Mouse (Mus musculus) neural tube, embryonic 13.5 days (tissue): Measurements from ENCODE around the gene Cavin1. TPM values are rescaled to one million over a fixed set of nuclear protein-coding genes. Genes with fewer than 3 reads are reported as not detected.
A peak's percentile ranks its signal among the peaks of the same experiment; 100 is the strongest.
"Not testable (repeated sequence)": the region's sequence is repeated elsewhere in the genome, so short reads cannot be mapped to it uniquely, and the experiment has no call there.

Experiments used
- ATAC-seq: fragments of 200-750 bp; cut with Nextera tagmentation; 2 replicates; pipeline ENCODE4 v1.8.0; 2017; ENCODE audit warnings: low read depth, mild to moderate bottlenecking, moderate TSS enrichment, moderate library complexity
- H3K27ac ChIP-seq: fragments of 300-500 bp; sonication (generic); replicated peaks from 2 replicates; pipeline ENCODE4 v1.5.1; 2015; ENCODE audit warnings: moderate library complexity, mild to moderate bottlenecking, inconsistent platforms
- H3K27me3 ChIP-seq: fragments of 300-500 bp; sonication (generic); 2 replicates; pipeline ENCODE4 v1.6.1; 2015; ENCODE audit warnings: mild to moderate bottlenecking, inconsistent platforms
- H3K36me3 ChIP-seq: fragments of 300-500 bp; sonication (generic); 2 replicates; pipeline ENCODE4 v1.6.1; 2015; ENCODE audit warnings: mild to moderate bottlenecking, inconsistent platforms
- H3K4me1 ChIP-seq: fragments of 300-500 bp; sonication (generic); replicated peaks from 2 replicates; pipeline ENCODE4 v1.6.1; 2015; ENCODE audit warnings: inconsistent platforms
- H3K4me2 ChIP-seq: fragments of 300-500 bp; sonication (generic); 2 replicates; pipeline ENCODE4 v1.6.1; 2015; ENCODE audit warnings: inconsistent platforms, mild to moderate bottlenecking, moderate library complexity
- H3K4me3 ChIP-seq: fragments of 300-500 bp; sonication (generic); 2 replicates; pipeline ENCODE4 v1.5.1; 2015; ENCODE audit warnings: mild to moderate bottlenecking, inconsistent platforms
- H3K9ac ChIP-seq: fragments of 300-500 bp; sonication (generic); 2 replicates; pipeline ENCODE4 v1.6.1; 2015; ENCODE audit warnings: moderate library complexity, mild to moderate bottlenecking, inconsistent platforms
- H3K9me3 ChIP-seq: fragments of 300-500 bp; sonication (generic); 2 replicates; pipeline ENCODE4 v1.6.1; 2016; ENCODE audit warnings: inconsistent platforms
- WGBS: fragments of 180-500 bp; shearing (Covaris S2); methylation state at CpG from one replicate; pipeline ENCODE4 v1.1.7; 2015; 5-methylcytosine and 5-hydroxymethylcytosine counted together
- polyA plus RNA-seq: library from polyadenylated mRNA; unstranded; fragments of >200 nt; fragmentation: Nextera tagmentation; extraction: Ambion mirVana; gene quantifications from 2 replicates; pipeline ENCODE4 v1.2.1, GENCODE M21; 2015

Gene Cavin1
- 46.7 and 49.3 TPM in 2 replicates for polyA plus RNA-seq

- 1% methylated on average over 20 of the region's 20 CpGs for WGBS
- H3K27me3 ChIP-seq = peaks cover 92% of the 10 kb centered on the region
- peak within 1 kb of the TSS; percentile 53 for H3K4me2 ChIP-seq
- ATAC-seq = peak; percentile 50; the same call in 1 of the 2 replicates
- peak within 1 kb of the TSS; percentile 7 for H3K27ac ChIP-seq
- no peaks in the 10 kb centered on the region for H3K36me3 ChIP-seq
- peak within 1 kb of the TSS; percentile 42 for H3K4me3 ChIP-seq
- H3K9ac ChIP-seq = peak within 1 kb of the TSS; percentile 56
- peaks cover 16% of the 10 kb centered on the region for H3K4me1 ChIP-seq
- H3K9me3 ChIP-seq = no peaks in the 10 kb centered on the region
These were observed at the start of gene Cavin1 for GRCm38 (mm10) chr11:100970557-100970937. Gene Cavin1 (minus strand): TSS chr11:100970887.

DNA sequence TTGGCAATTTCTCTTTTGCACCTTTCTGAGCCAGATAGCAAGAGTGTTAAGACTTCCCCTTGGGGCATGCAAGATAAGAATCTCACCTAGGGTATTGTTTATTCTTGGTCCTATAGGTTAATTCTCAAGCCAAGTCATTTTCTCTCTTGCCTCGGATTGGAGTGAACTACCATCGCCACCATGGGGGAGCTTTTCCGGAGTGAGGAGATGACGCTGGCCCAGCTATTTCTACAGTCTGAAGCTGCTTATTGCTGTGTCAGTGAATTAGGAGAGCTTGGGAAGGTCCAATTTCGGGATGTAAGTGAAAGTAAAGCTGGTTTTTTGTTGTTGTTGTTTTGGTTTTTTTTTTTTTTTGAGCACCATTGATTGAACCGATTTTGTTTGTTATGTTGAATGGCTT lies 41.0 kb upstream of the Cavin1 start:
- WGBS = 81% methylated on average over 6 of the region's 6 CpGs
- peak overlapping the region; percentile 92 for H3K9ac ChIP-seq
- ATAC-seq = no peak
- H3K27me3 ChIP-seq = peaks cover 4% of the 10 kb centered on the region; the same call in 1 of the 2 replicates
- no peak overlapping the region for H3K27ac ChIP-seq
- no peaks in the 10 kb centered on the region for H3K9me3 ChIP-seq
- peak overlapping the region; percentile 77 for H3K4me3 ChIP-seq
- peaks cover 41% of the 10 kb centered on the region for H3K4me1 ChIP-seq
- peaks cover 32% of the 10 kb centered on the region for H3K36me3 ChIP-seq
- peak overlapping the region; percentile 64 for H3K4me2 ChIP-seq

DNA sequence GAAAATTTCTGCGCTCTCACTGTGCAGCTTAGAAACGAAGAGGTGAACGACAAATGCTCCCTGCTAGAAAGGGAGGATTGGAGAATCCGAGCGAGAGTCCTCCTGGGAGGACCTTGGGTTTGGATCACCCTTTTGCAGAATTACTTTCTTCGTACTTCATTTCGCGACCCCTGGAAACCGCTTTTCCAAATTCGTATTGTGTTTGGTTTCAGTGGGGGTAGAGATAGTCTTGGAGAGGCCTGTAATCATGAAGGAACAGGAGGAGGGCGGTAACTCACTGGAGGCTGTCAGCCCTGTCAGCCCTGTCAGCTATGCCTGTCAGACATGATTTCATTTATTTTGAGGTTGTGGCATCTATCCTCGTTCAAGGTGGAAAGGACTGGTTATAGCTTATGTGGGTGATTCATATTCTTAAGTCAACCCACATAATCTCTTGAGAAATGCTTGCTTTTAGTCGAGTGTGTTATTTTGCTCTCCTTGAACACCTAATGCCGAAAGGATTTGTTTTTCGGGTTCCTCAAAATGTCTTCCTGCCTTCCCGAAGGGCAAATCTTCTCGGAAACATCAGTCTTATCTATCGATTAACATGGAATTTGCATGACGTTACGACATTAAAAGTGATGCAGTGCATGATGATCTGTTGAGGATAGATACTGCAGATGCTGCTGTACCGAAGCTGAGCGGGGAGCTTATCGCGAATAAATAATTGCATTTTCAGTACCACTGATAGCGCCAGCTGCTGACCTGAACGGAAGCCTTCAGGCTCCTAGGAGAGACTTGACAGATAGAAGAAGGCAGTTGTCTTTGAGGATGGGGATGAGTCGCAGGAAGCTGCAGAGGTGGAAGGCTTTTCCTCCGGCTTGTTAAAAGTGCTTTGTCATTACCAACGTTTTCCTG lies 39.4 kb upstream of the Cavin1 start:
- Histone ChIP-seq H3K27me3 (peaks cover 4% of the 10 kb centered on the region; the same call in 1 of the 2 replicates), H3K4me2 (peak overlapping the region; percentile 64), H3K4me3 (peak overlapping the region; percentile 77), H3K9me3 (no peaks in the 10 kb centered on the region), H3K9ac (peak overlapping the region; percentile 92), H3K36me3 (peaks cover 26% of the 10 kb centered on the region), H3K27ac (peak overlapping the region; percentile 94), H3K4me1 (peaks cover 37% of the 10 kb centered on the region)
- 8% methylated on average over 29 of the region's 29 CpGs for WGBS
- peak; percentile 40 for ATAC-seq

GRCm38 (mm10) chr11:101009046-101009887 lies 38.6 kb upstream of the Cavin1 start, which contains the start of gene Atp6v0a1:
Gene Atp6v0a1 (plus strand): TSS chr11:101009452.
- Histone ChIP-seq H3K4me2 (peak within 1 kb of the TSS; percentile 64), H3K9ac (peak within 1 kb of the TSS; percentile 92), H3K27ac (peak within 1 kb of the TSS; percentile 94), H3K4me1 (peaks cover 37% of the 10 kb centered on the region), H3K27me3 (peaks cover 4% of the 10 kb centered on the region; the same call in 1 of the 2 replicates), H3K36me3 (peaks cover 17% of the 10 kb centered on the region), H3K4me3 (peak within 1 kb of the TSS; percentile 77), H3K9me3 (no peaks in the 10 kb centered on the region)
- ATAC-seq = peak; percentile 100
- WGBS = under 1% methylated on average over 44 of the region's 44 CpGs

GRCm38 (mm10) chr11:101008206-101009045 lies 37.7 kb upstream of the Cavin1 start:
- Histone ChIP-seq H3K36me3 (peaks cover 9% of the 10 kb centered on the region), H3K4me2 (peak overlapping the region; percentile 64), H3K4me1 (peaks cover 32% of the 10 kb centered on the region), H3K4me3 (peak overlapping the region; percentile 77), H3K9ac (peak overlapping the region; percentile 66), H3K27ac (peak overlapping the region; percentile 94), H3K9me3 (no peaks in the 10 kb centered on the region), H3K27me3 (peaks cover 4% of the 10 kb centered on the region; the same call in 1 of the 2 replicates)
- WGBS = 52% methylated on average over 14 of the region's 14 CpGs
- no peak for ATAC-seq

- no peak overlapping the region for H3K9ac ChIP-seq
- no peak overlapping the region for H3K4me3 ChIP-seq
- H3K27me3 ChIP-seq = peaks cover 4% of the 10 kb centered on the region; the same call in 1 of the 2 replicates
- ATAC-seq = no peak
- no peaks in the 10 kb centered on the region for H3K9me3 ChIP-seq
- WGBS = 41% methylated on average over 3 of the region's 3 CpGs
- H3K36me3 ChIP-seq = no peaks in the 10 kb centered on the region
- H3K4me2 ChIP-seq = no peak overlapping the region
- no peak overlapping the region for H3K27ac ChIP-seq
- H3K4me1 ChIP-seq = no peaks in the 10 kb centered on the region
These were observed 32.5 kb upstream of the Cavin1 start for GRCm38 (mm10) chr11:101003025-101003685.

- not testable (repeated sequence) for H3K9ac ChIP-seq, ATAC-seq, H3K27ac ChIP-seq, H3K27me3 ChIP-seq, H3K36me3 ChIP-seq, H3K4me2 ChIP-seq, H3K4me3 ChIP-seq, H3K4me1 ChIP-seq, H3K9me3 ChIP-seq
- 85% methylated on average over 5 of the region's 6 CpGs for WGBS
These were observed 31.3 kb upstream of the Cavin1 start for GRCm38 (mm10) chr11:101001875-101002552.

DNA sequence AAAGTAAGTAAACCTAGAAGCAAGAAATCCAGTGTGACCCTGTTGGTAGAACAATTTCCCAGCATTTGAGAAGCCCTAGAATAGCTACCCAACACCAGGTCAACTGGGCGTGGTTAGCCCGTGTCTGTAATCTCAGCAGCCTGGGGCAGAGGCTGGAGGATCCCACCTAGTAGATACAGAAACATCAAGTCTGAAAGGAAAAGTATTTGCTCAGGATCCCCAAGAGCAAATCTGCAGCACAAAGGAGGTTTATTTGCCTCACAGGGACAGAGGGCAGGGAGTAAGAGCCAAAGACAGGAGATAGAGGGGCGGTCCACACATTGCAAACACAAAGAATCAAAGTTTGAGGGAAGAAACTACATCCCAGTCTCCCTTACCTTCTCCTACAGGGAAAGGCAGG lies 28.6 kb upstream of the Cavin1 start:
- H3K4me1 ChIP-seq = no peaks in the 10 kb centered on the region
- no peak overlapping the region for H3K9ac ChIP-seq
- WGBS = 56% methylated on average over 3 of the region's 3 CpGs
- H3K27me3 ChIP-seq = no peaks in the 10 kb centered on the region
- no peak overlapping the region for H3K4me3 ChIP-seq
- no peak overlapping the region for H3K27ac ChIP-seq
- H3K4me2 ChIP-seq = no peak overlapping the region
- H3K9me3 ChIP-seq = no peaks in the 10 kb centered on the region
- no peak for ATAC-seq
- H3K36me3 ChIP-seq = no peaks in the 10 kb centered on the region

- Histone ChIP-seq H3K4me1 (no peaks in the 10 kb centered on the region), H3K27ac (no peak overlapping the region), H3K9me3 (no peaks in the 10 kb centered on the region), H3K9ac (no peak overlapping the region), H3K4me2 (no peak overlapping the region), H3K27me3 (no peaks in the 10 kb centered on the region), H3K4me3 (no peak overlapping the region), H3K36me3 (no peaks in the 10 kb centered on the region)
- WGBS = 88% methylated on average over 2 of the region's 2 CpGs
- ATAC-seq = no peak
These were observed 28.1 kb upstream of the Cavin1 start for GRCm38 (mm10) chr11:100998836-100999235.

GRCm38 (mm10) chr11:100996501-100996900 lies 25.8 kb upstream of the Cavin1 start:
- Histone ChIP-seq H3K9ac (no peak overlapping the region), H3K4me1 (no peaks in the 10 kb centered on the region), H3K27ac (no peak overlapping the region), H3K4me3 (no peak overlapping the region), H3K9me3 (no peaks in the 10 kb centered on the region), H3K36me3 (no peaks in the 10 kb centered on the region), H3K27me3 (no peaks in the 10 kb centered on the region), H3K4me2 (no peak overlapping the region)
- no peak for ATAC-seq
- 86% methylated on average over 4 of the region's 4 CpGs for WGBS
